Mouse (Mus musculus) left cerebral cortex, postnatal 4 days (tissue): ENCODE measurements around the gene Evx1. TPM values are rescaled to one million over a fixed set of nuclear protein-coding genes. Genes with fewer than 3 reads are reported as not detected.

Experiments used
- DNase-seq: peaks from one replicate; pipeline ENCODE4 v3.0.0-alpha.2; 2022
- intact Hi-C: fragments of 180-260 bp; cut with DNase I; formaldehyde crosslinking; loops from one replicate; pipeline ENCODE4 v1.15.1; 2025
- total RNA-seq, 2 experiments: library from RNA; stranded (reverse); gene quantifications; 2 replicates each; pipeline ENCODE4 v1.2.3; 2021

Gene Evx1
- total RNA-seq, 2 experiments from 2014 or later, result not detected

DNA sequence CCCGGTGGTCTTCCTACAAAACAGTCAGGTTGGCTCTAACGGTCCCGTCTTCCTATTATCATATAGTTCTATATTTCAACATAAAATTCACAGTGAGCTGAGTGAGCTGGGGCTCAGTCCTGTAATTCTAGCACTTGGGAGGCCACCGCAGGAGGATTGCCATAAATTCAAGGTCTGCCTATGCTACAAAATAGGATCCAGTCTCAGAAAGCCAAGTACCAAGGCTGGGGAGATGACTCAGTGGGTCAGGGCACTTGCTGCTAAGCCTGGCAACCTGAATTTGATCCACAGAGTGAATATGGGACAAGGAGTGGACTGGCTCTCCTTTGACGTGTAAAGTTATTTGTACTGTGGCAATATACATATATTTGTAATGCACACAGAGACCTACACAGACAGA, 29.4 kb upstream of the Evx1 start:
- intact Hi-C loops, result no loop called here
- no peak for DNase-seq

- DNase-seq, result no peak
- intact Hi-C loops, result no loop called here
These were observed 23.1 kb upstream of the Evx1 start for GRCm38 (mm10) chr6:52290186-52290585.

DNA sequence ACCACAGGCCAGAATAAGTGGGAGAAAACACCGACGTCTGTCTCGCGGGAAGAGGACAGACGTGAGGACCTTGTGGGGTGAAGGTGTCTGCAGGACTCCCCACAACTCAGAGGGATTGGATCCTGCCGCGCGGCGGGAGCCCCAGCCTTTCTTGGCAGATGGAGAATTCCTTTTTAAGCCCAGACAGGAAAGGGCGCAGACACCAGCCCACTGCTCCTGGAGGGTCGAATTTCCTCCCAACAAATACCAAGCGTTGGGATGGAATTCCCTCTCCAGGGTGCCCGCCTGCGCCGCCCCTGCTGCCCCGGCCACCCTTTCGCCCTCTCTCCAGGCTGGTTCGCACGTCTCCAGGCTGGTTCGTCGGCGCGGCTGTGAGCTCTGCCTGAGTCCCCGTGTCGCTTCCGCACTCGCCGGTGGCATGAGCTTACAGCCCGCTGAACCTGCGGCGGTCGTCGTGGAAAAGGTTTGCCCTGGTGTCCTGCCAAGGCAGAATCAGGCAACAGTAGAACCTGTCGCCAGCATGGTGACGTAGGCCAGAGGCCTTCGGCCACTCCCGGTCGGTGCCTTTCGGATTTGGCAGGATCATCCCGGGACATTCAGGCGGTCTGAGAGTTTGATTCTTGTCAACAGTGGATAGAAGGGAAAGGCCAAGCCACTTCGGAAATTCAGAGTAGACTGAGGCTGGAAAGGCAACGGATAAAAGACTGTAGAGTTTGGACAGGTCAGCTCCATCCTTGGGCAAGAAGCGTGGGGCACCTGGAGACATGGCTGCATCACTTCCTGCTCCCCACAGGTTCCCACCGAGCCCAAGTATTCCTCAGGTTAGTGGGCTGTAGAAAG, 22.1 kb upstream of the Evx1 start:
- intact Hi-C loops, result no loop called here

GRCm38 (mm10) chr6:52292328-52292727, 21.0 kb upstream of the Evx1 start:
- no peak for DNase-seq
- intact Hi-C loops, result no loop called here

More for the DNA sequence above, 22.1 kb upstream of the Evx1 start:
- no peak for DNase-seq

DNA sequence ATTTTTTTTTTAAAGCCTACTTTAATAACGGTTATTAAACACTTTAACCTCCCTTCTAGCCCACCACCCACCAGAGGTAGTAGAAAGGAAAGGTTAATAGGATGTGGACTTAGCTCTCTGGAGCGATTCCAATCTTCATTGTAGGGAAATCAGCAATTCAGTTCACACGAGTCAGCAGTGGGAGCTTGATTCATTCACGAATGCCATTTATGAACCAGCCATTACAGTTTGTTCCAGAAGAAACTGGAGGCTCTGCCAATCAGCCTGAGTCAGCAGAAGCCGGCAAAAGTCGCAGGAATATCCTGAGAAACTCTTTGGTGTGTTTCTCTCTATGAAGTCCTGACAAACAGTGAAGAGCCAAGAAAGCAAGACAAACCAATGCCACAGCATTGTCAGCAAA, 18.7 kb upstream of the Evx1 start:
- intact Hi-C loops, result no loop called here
- no peak for DNase-seq

GRCm38 (mm10) chr6:52298511-52298910, 14.8 kb upstream of the Evx1 start:
- no peak for DNase-seq
- intact Hi-C loops, result no loop called here

- intact Hi-C loops, result loop anchor here (10.0 kb wide), 1 partner anchor 304 kb away; no protein-coding TSS in a partner anchor
- no peak for DNase-seq
These were observed 12.5 kb upstream of the Evx1 start for GRCm38 (mm10) chr6:52300806-52301205.

GRCm38 (mm10) chr6:52303426-52303825, 9.9 kb upstream of the Evx1 start:
- no peak for DNase-seq
- intact Hi-C loops, result loop anchor here (10.0 kb wide), 1 partner anchor 301 kb away; no protein-coding TSS in a partner anchor

DNA sequence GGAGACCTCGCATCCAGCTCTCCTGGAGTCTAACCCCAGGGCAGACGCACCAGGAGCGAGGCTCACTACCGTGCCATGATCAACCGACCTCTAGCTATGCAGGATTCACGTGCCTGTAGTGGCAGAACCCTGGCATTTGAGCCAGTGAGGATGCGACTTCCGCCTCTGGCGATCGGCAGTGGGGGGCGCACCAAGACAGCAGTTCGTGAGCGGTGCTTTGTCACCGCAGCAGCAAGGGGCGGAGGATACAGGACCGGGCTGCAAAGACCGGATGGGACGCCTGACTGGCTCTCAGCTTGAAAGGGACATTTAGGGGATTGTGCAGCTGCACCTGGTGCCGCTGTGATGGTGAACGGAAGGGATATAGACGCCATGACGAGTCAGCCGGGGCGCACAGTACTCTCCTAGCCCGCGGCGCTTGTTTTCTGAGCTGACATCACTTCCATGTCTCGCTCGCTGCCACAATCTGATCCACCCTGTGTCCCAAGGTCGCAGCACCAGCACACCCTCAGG, 7.4 kb upstream of the Evx1 start:
- intact Hi-C loops, result loop anchor here (5.0 to 10.0 kb wide), 2 partner anchors 271 to 299 kb away; no protein-coding TSS in a partner anchor
- DNase-seq, result peak; percentile 68

- intact Hi-C loops, result loop anchor here (5.0 to 10.0 kb wide), 3 partner anchors 268 to 415 kb away; no protein-coding TSS in a partner anchor
These were observed 3.5 kb upstream of the Evx1 start for GRCm38 (mm10) chr6:52309766-52310165.

DNA sequence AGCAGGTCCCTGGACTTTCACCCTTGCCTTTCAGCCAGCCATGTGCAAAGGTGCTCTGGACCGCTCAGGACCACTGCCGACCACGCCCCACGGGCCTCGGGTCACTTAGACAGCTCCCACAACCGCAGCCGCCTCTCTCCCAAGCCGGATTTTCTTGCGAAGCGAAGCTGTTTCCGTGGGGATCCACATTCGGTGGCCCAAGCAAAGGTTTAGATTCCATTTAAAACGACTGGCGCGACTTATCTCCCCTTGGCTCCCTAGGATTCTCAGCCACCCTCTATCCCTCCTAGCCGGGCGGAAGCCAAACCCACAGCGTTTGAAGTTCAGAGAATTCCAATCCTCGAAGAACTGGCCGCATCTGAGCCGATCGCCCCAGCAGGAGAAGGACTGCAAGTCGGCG, 2.9 kb upstream of the Evx1 start:
- intact Hi-C loops, result loop anchor here (10.0 kb wide), 1 partner anchor 414 kb away; no protein-coding TSS in a partner anchor
- no peak for DNase-seq

More at GRCm38 (mm10) chr6:52309766-52310165, 3.5 kb upstream of the Evx1 start:
- no peak for DNase-seq

GRCm38 (mm10) chr6:52311661-52312557, 1.4 kb upstream of the Evx1 start:
- intact Hi-C loops, result loop anchor here (10.0 kb wide), 1 partner anchor 413 kb away; no protein-coding TSS in a partner anchor
- DNase-seq, result no peak

DNA sequence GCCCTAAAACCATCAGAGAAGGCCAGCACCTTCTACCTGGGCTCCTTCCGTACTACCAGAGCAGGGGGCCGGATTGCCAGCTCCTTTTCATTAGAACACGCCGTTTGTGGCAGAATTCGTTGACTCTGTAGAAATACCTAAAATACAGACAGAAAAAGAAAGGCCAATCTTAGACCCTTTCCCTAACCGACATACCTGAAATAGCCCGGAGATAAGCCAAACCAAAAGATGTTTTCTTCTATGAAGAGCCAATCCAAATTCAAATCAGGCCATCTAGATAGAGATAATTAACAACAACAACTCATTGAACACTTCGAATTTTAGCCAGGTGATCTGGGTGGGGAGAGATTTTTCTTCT, 761 bp upstream of the Evx1 start:
- no peak for DNase-seq
- intact Hi-C loops, result loop anchor here (10.0 kb wide), 1 partner anchor 412 kb away; no protein-coding TSS in a partner anchor

DNA sequence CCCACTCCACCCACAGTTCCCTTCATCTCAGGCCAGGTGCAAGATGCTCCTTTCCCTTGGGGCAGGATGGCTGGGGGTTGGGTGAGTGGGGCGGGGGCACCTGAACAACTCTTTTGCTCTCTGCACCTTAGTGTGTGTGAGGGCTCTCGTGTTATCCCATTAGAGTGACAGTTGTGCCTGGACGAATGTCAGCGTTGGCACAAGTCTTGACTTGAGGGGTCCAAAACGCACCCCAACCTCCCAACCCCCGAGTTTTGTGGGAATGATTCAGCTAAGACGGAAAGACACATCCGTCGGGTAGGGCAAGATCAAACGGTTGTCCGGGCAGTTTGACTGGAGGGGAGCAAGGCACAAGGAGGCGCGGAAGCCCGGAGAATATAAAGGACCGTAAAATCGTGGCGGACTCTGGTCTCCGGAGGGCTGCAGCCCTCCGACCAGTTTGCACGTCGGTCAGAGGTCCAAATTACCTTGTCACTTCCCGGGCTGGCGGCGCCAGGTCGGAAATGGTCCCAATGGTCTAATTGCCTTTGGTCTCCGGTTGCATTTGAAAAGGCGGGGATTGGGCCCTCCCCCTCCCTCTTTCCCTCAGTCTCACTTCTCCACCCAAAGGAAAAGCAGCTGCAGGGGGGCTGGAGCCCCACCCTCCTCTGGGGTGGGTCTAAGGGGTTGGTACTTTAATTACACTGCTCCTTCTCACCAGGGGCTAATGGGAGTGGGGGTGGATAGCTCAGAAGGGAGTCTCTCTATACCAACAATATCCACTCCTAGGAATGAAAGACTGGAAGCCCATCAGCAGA, 1.2 kb downstream of the Evx1 start:
- intact Hi-C loops, result loop anchor here (10.0 kb wide), 1 partner anchor 410 kb away; no protein-coding TSS in a partner anchor
- no peak for DNase-seq

DNA sequence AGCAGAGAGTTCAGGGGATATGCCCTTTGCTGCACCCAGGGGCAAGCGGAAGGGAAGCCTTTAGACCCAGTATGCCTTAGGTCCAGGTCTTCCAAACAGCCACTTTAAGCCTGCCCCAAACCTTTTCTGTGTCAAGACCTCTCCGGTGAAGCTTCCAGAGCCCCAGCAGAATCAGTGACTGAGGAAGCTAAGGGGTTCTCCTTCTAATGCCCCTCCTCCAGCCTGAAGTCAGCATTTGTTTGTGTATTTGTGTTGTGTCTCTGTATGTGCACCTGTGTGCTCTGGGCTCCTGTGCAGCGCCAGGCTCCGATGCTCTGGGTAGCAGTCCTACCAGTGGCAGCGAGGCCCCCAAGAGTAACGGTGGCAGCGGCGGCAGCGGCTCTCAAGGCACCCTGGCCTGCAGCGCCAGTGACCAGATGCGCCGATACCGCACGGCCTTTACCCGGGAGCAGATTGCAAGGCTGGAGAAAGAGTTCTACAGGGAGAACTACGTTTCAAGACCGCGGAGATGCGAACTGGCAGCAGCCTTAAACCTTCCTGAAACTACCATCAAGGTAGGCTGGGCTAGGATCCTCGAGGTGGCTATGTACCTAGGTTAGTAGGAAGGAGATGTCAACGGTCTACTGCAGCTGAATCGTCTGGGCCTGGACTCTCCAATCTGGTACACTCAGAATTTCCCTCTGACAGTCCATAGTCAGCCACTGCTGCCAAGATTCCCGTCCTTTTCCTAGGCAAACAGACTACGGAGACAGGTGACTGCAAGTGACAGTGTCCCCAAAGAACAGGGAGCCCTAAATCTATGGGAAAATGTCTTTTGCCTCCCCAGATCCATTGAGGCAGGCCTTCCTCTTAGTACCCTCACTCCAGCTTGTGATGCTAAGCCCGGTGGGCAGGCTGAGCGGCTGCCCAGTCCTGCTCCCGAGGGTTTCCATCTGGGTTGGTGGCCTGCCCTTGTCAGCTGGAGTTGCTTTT, 2.4 kb downstream of the Evx1 start:
- intact Hi-C loops, result loop anchor here (10.0 kb wide), 1 partner anchor 409 kb away; no protein-coding TSS in a partner anchor
- no peak for DNase-seq

DNA sequence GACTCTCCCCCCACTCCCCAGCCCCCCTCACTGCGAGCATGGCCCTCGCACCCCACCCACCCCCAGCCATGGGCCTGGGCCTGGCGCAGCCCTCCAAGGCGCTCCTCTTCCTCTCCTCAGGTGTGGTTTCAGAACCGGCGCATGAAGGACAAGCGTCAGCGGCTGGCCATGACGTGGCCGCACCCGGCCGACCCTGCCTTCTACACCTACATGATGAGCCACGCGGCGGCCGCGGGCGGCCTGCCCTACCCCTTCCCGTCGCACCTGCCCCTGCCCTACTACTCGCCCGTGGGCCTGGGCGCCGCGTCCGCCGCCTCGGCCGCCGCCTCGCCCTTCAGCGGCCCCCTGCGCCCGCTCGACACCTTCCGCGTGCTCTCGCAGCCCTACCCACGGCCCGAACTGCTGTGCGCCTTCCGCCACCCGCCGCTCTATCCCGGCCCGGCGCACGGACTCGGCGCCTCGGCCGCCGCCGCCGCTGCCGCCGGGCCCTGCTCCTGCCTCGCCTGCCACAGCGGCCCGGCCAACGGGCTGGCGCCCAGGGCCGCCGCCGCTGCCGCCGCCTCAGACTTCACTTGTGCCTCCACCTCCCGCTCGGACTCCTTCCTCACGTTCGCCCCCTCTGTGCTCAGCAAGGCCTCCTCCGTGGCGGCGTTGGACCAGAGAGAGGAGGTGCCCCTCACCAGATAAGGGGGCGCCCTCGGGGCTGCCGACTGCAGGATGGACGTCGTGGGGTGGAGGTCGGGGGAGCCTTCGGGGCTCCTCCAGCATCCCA, 3.3 kb downstream of the Evx1 start:
- intact Hi-C loops, result loop anchor here (10.0 kb wide), 1 partner anchor 408 kb away; no protein-coding TSS in a partner anchor
- no peak for DNase-seq

DNA sequence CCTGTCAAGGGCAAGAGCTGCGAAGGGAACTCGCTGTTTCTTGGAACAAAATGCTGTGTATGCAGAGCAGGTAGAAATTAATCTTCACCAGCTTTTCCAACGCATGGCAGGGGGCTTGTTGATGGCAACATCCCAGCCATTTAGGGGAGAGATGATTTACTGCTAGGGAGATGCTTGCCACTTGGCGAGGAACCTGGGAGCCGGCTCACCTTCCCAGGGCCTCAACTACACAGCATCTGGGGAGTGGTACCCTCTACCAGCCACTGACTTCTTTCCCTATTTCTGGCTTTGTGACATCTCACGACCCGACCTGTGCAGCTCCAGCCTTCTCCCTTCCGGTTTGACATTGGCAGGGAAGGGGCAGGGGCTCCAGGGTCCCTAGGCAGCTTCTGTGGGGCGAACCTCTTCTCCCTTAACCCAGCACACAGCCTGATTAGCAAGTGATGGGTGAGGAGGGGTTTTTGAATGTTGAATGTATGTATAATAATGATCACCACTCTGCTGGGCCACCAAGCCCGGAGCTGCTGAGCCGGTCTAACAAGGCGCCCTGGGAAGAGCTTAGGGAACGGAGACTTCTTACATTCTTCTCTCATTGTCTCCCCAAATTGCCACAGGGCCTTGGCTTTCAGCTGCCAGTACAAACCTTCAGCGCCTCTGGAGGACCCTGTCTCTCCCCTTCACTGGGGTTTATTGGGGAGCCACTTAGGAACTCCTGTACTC, 4.3 kb downstream of the Evx1 start:
- DNase-seq, result no peak
- intact Hi-C loops, result loop anchor here (10.0 kb wide), 1 partner anchor 407 kb away; no protein-coding TSS in a partner anchor
